Mouse (Mus musculus) myocyte (in vitro differentiated cells): ENCODE data around the gene Spaca7.

Experiments used
- CEBPB ChIP-seq: IDR thresholded peaks from 2 replicates; pipeline ENCODE4 v1.6.1; 2011; ENCODE audit warnings: mild to moderate bottlenecking, moderate library complexity; ENCODE audit not compliant: poor library complexity, insufficient read depth, severe bottlenecking
- E2F4 ChIP-seq: IDR thresholded peaks from one replicate; pipeline ENCODE4 v1.6.1; 2011; ENCODE audit warnings: mild to moderate bottlenecking, control low read depth, moderate library complexity; ENCODE audit not compliant: insufficient read depth
- MAX ChIP-seq: IDR thresholded peaks from one replicate; pipeline ENCODE4 v1.6.1; 2011; ENCODE audit warnings: low read depth, mild to moderate bottlenecking, control low read depth
- MYOD1 ChIP-seq, 3 experiments: IDR thresholded peaks; one replicate each; pipeline ENCODE4 v1.6.1; 2011; ENCODE audit warnings: control low read depth in 2 of 3, low read depth in 2 of 3, mild to moderate bottlenecking in 2 of 3, moderate library complexity in 1 of 3; ENCODE audit not compliant: insufficient read length in 2 of 3, control insufficient read depth in 1 of 3
- MYOG ChIP-seq, 3 experiments: IDR thresholded peaks; one replicate each; pipeline ENCODE4 v1.6.1; 2011; ENCODE audit warnings: control low read depth in 2 of 3, low read depth in 2 of 3, mild to moderate bottlenecking in 2 of 3; ENCODE audit not compliant: insufficient read length in 2 of 3, control insufficient read depth in 1 of 3, insufficient read depth in 1 of 3
- POLR2A ChIP-seq: IDR thresholded peaks from one replicate; pipeline ENCODE4 v1.6.1; 2011; ENCODE audit warnings: low read depth, mild to moderate bottlenecking, control low read depth, moderate library complexity; ENCODE audit not compliant: insufficient read length
- POLR2AphosphoS2 ChIP-seq: IDR thresholded peaks from one replicate; pipeline ENCODE4 v1.6.1; 2011; ENCODE audit warnings: low read depth, control low read depth; ENCODE audit not compliant: insufficient read length
- REST ChIP-seq: IDR thresholded peaks from one replicate; pipeline ENCODE4 v1.6.1; 2011; ENCODE audit warnings: mild to moderate bottlenecking, control low read depth, moderate library complexity; ENCODE audit not compliant: insufficient read depth, insufficient read length
- SRF ChIP-seq: IDR thresholded peaks from one replicate; pipeline ENCODE4 v1.6.1; 2011; ENCODE audit warnings: low read depth; ENCODE audit not compliant: control insufficient read depth, insufficient read length
- TCF12 ChIP-seq: IDR thresholded peaks from one replicate; pipeline ENCODE4 v1.6.1; 2011; ENCODE audit warnings: mild to moderate bottlenecking, control low read depth; ENCODE audit not compliant: poor library complexity, insufficient read depth, severe bottlenecking
- USF1 ChIP-seq: IDR thresholded peaks from one replicate; pipeline ENCODE4 v1.6.1; 2011; ENCODE audit warnings: low read depth, mild to moderate bottlenecking, control low read depth, moderate library complexity

GRCm38 (mm10) chr8:12621550-12622222 lies 48.9 kb downstream of the Spaca7 start:
- TF ChIP-seq CEBPB = no peak
- no peak for TF ChIP-seq POLR2A
- no peak for TF ChIP-seq POLR2AphosphoS2
- TF ChIP-seq SRF = no peak
- TF ChIP-seq MYOD1 (IDR thresholded peaks at IDR 0.05; ENCODE audit: control insufficient read depth in 1 of 3, insufficient read length in 2 of 3, low read depth in 2 of 3) = no peak
- TF ChIP-seq USF1 = no peak
- TF ChIP-seq MAX = no peak
- no peak for TF ChIP-seq MYOG (IDR thresholded peaks at IDR 0.05; ENCODE audit: control insufficient read depth in 1 of 3, insufficient read depth in 1 of 3, insufficient read length in 2 of 3, low read depth in 2 of 3)
- TF ChIP-seq E2F4 = no peak
- no peak for TF ChIP-seq TCF12
- TF ChIP-seq REST = no peak
